ENCODE assay signal across 26 mouse cellular contexts in the genomic region with DNA sequence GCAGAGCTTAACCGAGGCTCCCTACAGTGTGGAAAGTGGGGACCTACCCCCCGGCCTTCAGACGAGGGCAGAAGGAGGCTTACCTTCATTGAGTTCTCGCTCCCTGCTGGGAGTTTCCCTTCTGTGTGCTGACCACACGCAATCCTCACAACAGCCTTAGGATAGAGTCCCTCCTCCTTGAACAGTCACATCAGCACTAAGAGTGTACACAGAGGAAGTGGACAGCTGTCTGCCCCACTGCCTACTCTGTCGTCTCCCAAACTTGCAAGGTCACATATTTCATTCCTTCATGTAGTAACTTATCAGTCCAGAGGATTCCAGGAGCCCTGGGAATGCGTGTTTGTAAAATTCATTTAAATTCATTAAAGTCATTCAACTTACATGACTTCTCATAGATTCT. TPM values are rescaled to one million over a fixed set of nuclear protein-coding genes. Genes with fewer than 3 reads are reported as not detected.
DNase-seq lines count a peak whose midpoint lies in the region; ATAC-seq and TF ChIP-seq lines count a peak whose summit lies in the region.
"Had no signal": no experiment of that assay in that cellular context is flagged by ENCODE, and none has a peak within 500 bp of the region (broad histone marks: within the 10 kb centered on the region; RNA-seq: fewer than 3 reads in every experiment).

No protein-coding gene starts in this region.

- intact Hi-C loops in heart, adult 2 months (cut with DNase I) = loop anchor here (5.0 kb wide), 2 partner anchors 82 to 122 kb away; a partner anchor contains a TSS

- ATAC-seq in heart, embryonic 14.5 days (ENCODE audit: insufficient number of reproducible peaks, insufficient read depth, low FRiP score, low read depth) = no peak
- ATAC-seq in kidney, embryonic 15.5 days (replicated peaks; ENCODE audit: low FRiP score) = no peak
- ATAC-seq in lung, embryonic 15.5 days (ENCODE audit: borderline replicate concordance, extremely low read depth, low FRiP score, low TSS enrichment) = 0 out of 2 replicates have a peak, but pooled peaks have one; percentile 72
- ATAC-seq: forebrain, postnatal 0 days; inflammation-experienced regulatory T-cells, adult 6 months had no signal

- peaks cover 19 to 41% of the 10 kb centered on the region in 2 experiments for H3K4me1 ChIP-seq in heart, embryonic 14.5 days (ENCODE audit: control insufficient read depth in 2 of 2, insufficient read depth in 2 of 2, low read length in 2 of 2)
- H3K4me1 ChIP-seq in heart, adult 2 months (ENCODE audit: control insufficient read depth, insufficient read depth, low read length) = peaks cover 2% of the 10 kb centered on the region; the same call in 1 of the 2 replicates
- peaks cover 39% of the 10 kb centered on the region for H3K4me1 ChIP-seq in kidney, embryonic 15.5 days
- H3K4me1 ChIP-seq in lung, embryonic 15.5 days = peaks cover 38% of the 10 kb centered on the region
- H3K4me1 ChIP-seq: forebrain, embryonic 12.5 days had no signal

- TF ChIP-seq POLR2A in heart, adult 2 months (IDR thresholded peaks at IDR 0.05; ENCODE audit: insufficient read depth, low read depth, low read length) = no peak

- H3K9me3 ChIP-seq in heart, embryonic 14.5 days (ENCODE audit: control insufficient read depth, low read length) = no peaks in the 10 kb centered on the region
- no peaks in the 10 kb centered on the region for H3K9me3 ChIP-seq in kidney, embryonic 15.5 days (replicated peaks)
- no peaks in the 10 kb centered on the region for H3K9me3 ChIP-seq in lung, embryonic 15.5 days
- H3K9me3 ChIP-seq: embryonic facial prominence, embryonic 10.5 days; embryonic facial prominence, embryonic 15.5 days; forebrain, embryonic 12.5 days; G1E; heart, embryonic 10.5 days; limb, embryonic 12.5 days had no signal

- H3K36me3 ChIP-seq in heart, embryonic 14.5 days (ENCODE audit: control insufficient read depth, insufficient read depth, low read length) = peaks cover 42% of the 10 kb centered on the region
- peaks cover 3% of the 10 kb centered on the region; the same call in 1 of the 2 replicates for H3K36me3 ChIP-seq in heart, adult 2 months (ENCODE audit: control insufficient read depth, insufficient read depth, low read length)
- peaks cover 31% of the 10 kb centered on the region for H3K36me3 ChIP-seq in kidney, embryonic 15.5 days
- peaks cover 19% of the 10 kb centered on the region for H3K36me3 ChIP-seq in lung, embryonic 15.5 days

- H3K9ac ChIP-seq in heart, embryonic 14.5 days (ENCODE audit: low read length) = peak overlapping the region; percentile 23
- H3K9ac ChIP-seq in heart, adult 2 months (ENCODE audit: low read depth, low read length) = no peak overlapping the region
- H3K9ac ChIP-seq in kidney, embryonic 15.5 days = no peak overlapping the region
- no peak overlapping the region for H3K9ac ChIP-seq in lung, embryonic 15.5 days
- H3K9ac ChIP-seq: embryonic facial prominence, embryonic 15.5 days; forebrain, embryonic 12.5 days; forebrain, postnatal 0 days; hindbrain, embryonic 14.5 days; limb, embryonic 12.5 days had no signal

- no peaks in the 10 kb centered on the region for H3K27me3 ChIP-seq in heart, embryonic 14.5 days (ENCODE audit: control insufficient read depth, insufficient read depth, low read length)
- H3K27me3 ChIP-seq in heart, adult 2 months (ENCODE audit: control insufficient read depth, insufficient read depth, low read length) = no peaks in the 10 kb centered on the region
- no peaks in the 10 kb centered on the region for H3K27me3 ChIP-seq in kidney, embryonic 15.5 days
- H3K27me3 ChIP-seq in lung, embryonic 15.5 days = no peaks in the 10 kb centered on the region
- H3K27me3 ChIP-seq: embryonic facial prominence, embryonic 15.5 days; forebrain, embryonic 12.5 days; limb, embryonic 12.5 days had no signal

- WGBS in heart, embryonic 14.5 days = 63% methylated on average over 7 of the region's 7 CpGs
- 65% methylated on average over 7 of the region's 7 CpGs for WGBS in heart, adult 2 months
- 62% methylated on average over 7 of the region's 7 CpGs for WGBS in kidney, embryonic 15.5 days
- 48% methylated on average over 7 of the region's 7 CpGs for WGBS in lung, embryonic 15.5 days

- TF ChIP-seq EP300 in heart, adult 2 months (IDR thresholded peaks at IDR 0.05; ENCODE audit: insufficient read depth, low read depth, low read length) = no peak

- H3K4me2 ChIP-seq in heart, embryonic 14.5 days (ENCODE audit: low read length) = no peak overlapping the region
- peak overlapping the region; percentile 24; the same call in 1 of the 2 replicates for H3K4me2 ChIP-seq in kidney, embryonic 15.5 days
- no peak overlapping the region for H3K4me2 ChIP-seq in lung, embryonic 15.5 days
- H3K4me2 ChIP-seq: embryonic facial prominence, embryonic 15.5 days; forebrain, embryonic 12.5 days; hindbrain, embryonic 14.5 days; limb, embryonic 12.5 days; liver, embryonic 11.5 days had no signal

- peak overlapping the region in 1 of 2 experiments; percentile 71; a peak in 2 of 4 replicates for H3K27ac ChIP-seq in heart, embryonic 14.5 days (replicated peaks in 1 of 2; ENCODE audit: control insufficient read depth in 1 of 2, insufficient read depth in 1 of 2, low read depth in 2 of 2, low read length in 2 of 2)
- H3K27ac ChIP-seq in heart, adult 2 months = no peak overlapping the region
- peak overlapping the region; percentile 85 for H3K27ac ChIP-seq in kidney, embryonic 15.5 days
- H3K27ac ChIP-seq in lung, embryonic 15.5 days = peak overlapping the region; percentile 46; the same call in 1 of the 2 replicates
- H3K27ac ChIP-seq: embryonic facial prominence, embryonic 10.5 days; embryonic facial prominence, embryonic 15.5 days; forebrain, embryonic 12.5 days; hindbrain, embryonic 14.5 days; limb, embryonic 12.5 days had no signal

- no peak for TF ChIP-seq CTCF in heart, adult 2 months (IDR thresholded peaks at IDR 0.05)

- no peaks in the 10 kb centered on the region for H3K79me2 ChIP-seq in heart, adult 2 months (replicated peaks; ENCODE audit: control insufficient read depth, insufficient read depth, low read length)

- H3K4me3 ChIP-seq in heart, embryonic 14.5 days (ENCODE audit: control insufficient read depth in 1 of 2, insufficient read depth in 1 of 2, low read depth in 1 of 2, low read length in 2 of 2) = no peak overlapping the region
- H3K4me3 ChIP-seq in heart, adult 2 months = no peak overlapping the region
- H3K4me3 ChIP-seq in kidney, embryonic 15.5 days (replicated peaks) = no peak overlapping the region
- no peak overlapping the region for H3K4me3 ChIP-seq in lung, embryonic 15.5 days
- H3K4me3 ChIP-seq: embryonic facial prominence, embryonic 10.5 days; embryonic facial prominence, embryonic 15.5 days; forebrain, embryonic 12.5 days; heart, embryonic 10.5 days; limb, embryonic 12.5 days had no signal

- no peak for DNase-seq in heart, adult 2 months
- no peak for DNase-seq in kidney, adult 8-10 months
- no peak for DNase-seq in lung, postnatal 14 days
- DNase-seq in natural killer cell, adult 2 months (ENCODE audit: low spot score in 2 of 2) = no peak
- DNase-seq: adrenal gland, adult 8-10 months; cerebellum, adult 8-10 months; cerebellum, postnatal 25 days; forebrain, postnatal 0 days; heart, postnatal 4 days; kidney, adult 11 months; kidney, postnatal 14 days; midbrain, embryonic 14.5 days; right cerebral cortex, postnatal 25 days; thymus, postnatal 14 days had no signal

RNA-seq across cellular contexts. Expression of a gene that starts 52.7 kb away (rescaled TPM):
- polyA plus RNA-seq in heart, embryonic 14.5 days (2014; fragmentation: Nextera tagmentation; extraction: Ambion mirVana) = 17.8 and 18.6 TPM in 2 replicates
- total RNA-seq in heart, adult 2 months (2021) = 10 to 100 TPM; 26.9 to 28.0 TPM
- polyA plus RNA-seq in heart, adult 2 months (2012; rRNA removed) = 7.1 and 14.3 TPM in 2 replicates
- 15.2 and 16.0 TPM in 2 replicates for polyA plus RNA-seq in kidney, embryonic 15.5 days (2015; fragmentation: Nextera tagmentation; extraction: Ambion mirVana)
- polyA plus RNA-seq in lung, embryonic 15.5 days (2015; fragmentation: Nextera tagmentation; extraction: Ambion mirVana) = 19.1 and 19.4 TPM in 2 replicates

RNA-seq across cellular contexts. Expression of a gene that starts 52.8 kb away (rescaled TPM):
- polyA plus RNA-seq in heart, embryonic 14.5 days (2014; fragmentation: Nextera tagmentation; extraction: Ambion mirVana) = 12.4 and 15.8 TPM in 2 replicates
- total RNA-seq in heart, adult 2 months (2021) = 10 to 100 TPM in 1 of 2 experiments, 1 to 10 TPM in 1; 9.2 to 10.8 TPM
- polyA plus RNA-seq in heart, adult 2 months (2012; rRNA removed) = 3.3 and 8.5 TPM in 2 replicates
- polyA plus RNA-seq in kidney, embryonic 15.5 days (2015; fragmentation: Nextera tagmentation; extraction: Ambion mirVana) = 18.0 and 21.6 TPM in 2 replicates
- polyA plus RNA-seq in lung, embryonic 15.5 days (2015; fragmentation: Nextera tagmentation; extraction: Ambion mirVana) = 19.9 and 21.1 TPM in 2 replicates
